Mouse (Mus musculus) hindbrain, embryonic 12.5 days (tissue): ENCODE measurements around the gene Galntl5. TPM values are rescaled to one million over a fixed set of nuclear protein-coding genes. Genes with fewer than 3 reads are reported as not detected.
"Not testable (repeated sequence)": the region's sequence is repeated elsewhere in the genome, so short reads cannot be mapped to it uniquely, and the experiment has no call there.

Source experiments
- ATAC-seq: fragments of 200-750 bp; cut with Nextera tagmentation; 2 replicates; pipeline ENCODE4 v1.8.0; 2017; ENCODE audit warnings: moderate TSS enrichment; ENCODE audit not compliant: low FRiP score
- H3K27ac ChIP-seq: fragments of 300-500 bp; sonication (generic); 2 replicates; pipeline ENCODE4 v1.5.1; 2016; ENCODE audit warnings: mild to moderate bottlenecking
- H3K27me3 ChIP-seq: fragments of 300-500 bp; sonication (generic); 2 replicates; pipeline ENCODE4 v1.6.1; 2016; ENCODE audit warnings: mild to moderate bottlenecking
- H3K36me3 ChIP-seq: fragments of 300-500 bp; sonication (generic); 2 replicates; pipeline ENCODE4 v1.6.1; 2016; ENCODE audit warnings: mild to moderate bottlenecking
- H3K4me1 ChIP-seq: fragments of 300-500 bp; sonication (generic); 2 replicates; pipeline ENCODE4 v1.6.1; 2016
- H3K4me2 ChIP-seq: fragments of 300-500 bp; sonication (generic); replicated peaks from 2 replicates; pipeline ENCODE4 v1.6.1; 2016; ENCODE audit warnings: mild to moderate bottlenecking
- H3K4me3 ChIP-seq: fragments of 300-500 bp; sonication (generic); 2 replicates; pipeline ENCODE4 v1.5.1; 2016; ENCODE audit warnings: mild to moderate bottlenecking
- H3K9ac ChIP-seq: fragments of 300-500 bp; sonication (generic); 2 replicates; pipeline ENCODE4 v1.6.1; 2016; ENCODE audit warnings: mild to moderate bottlenecking, moderate library complexity
- H3K9me3 ChIP-seq: fragments of 300-500 bp; sonication (generic); replicated peaks from 2 replicates; pipeline ENCODE4 v1.6.1; 2016; ENCODE audit warnings: mild to moderate bottlenecking
- WGBS: fragments of 180-500 bp; shearing (Covaris S2); methylation state at CpG from one replicate; pipeline ENCODE4 v1.1.7; 2016; 5-methylcytosine and 5-hydroxymethylcytosine counted together
- polyA plus RNA-seq: library from polyadenylated mRNA; unstranded; fragments of >200 nt; fragmentation: Nextera tagmentation; extraction: Ambion mirVana; gene quantifications from 2 replicates; pipeline ENCODE4 v1.2.1, GENCODE M21; 2016

The Galntl5 gene
- polyA plus RNA-seq, 1 experiment from 2014 or later: not detected

GRCm38 (mm10) chr5:25165102-25165788 lies 16.0 kb upstream of the Galntl5 start:
- Histone ChIP-seq H3K9ac (no peak overlapping the region), H3K27ac (no peak overlapping the region), H3K36me3 (no peaks in the 10 kb centered on the region), H3K27me3 (no peaks in the 10 kb centered on the region; the same call in 1 of the 2 replicates), H3K4me2 (no peak overlapping the region), H3K4me1 (no peaks in the 10 kb centered on the region), H3K4me3 (no peak overlapping the region), H3K9me3 (no peaks in the 10 kb centered on the region)
- WGBS: 85% methylated on average over 4 of the region's 4 CpGs
- no peak for ATAC-seq

- Histone ChIP-seq H3K27me3 (no peaks in the 10 kb centered on the region; the same call in 1 of the 2 replicates), H3K4me3 (no peak overlapping the region), H3K9ac (no peak overlapping the region), H3K4me1 (no peaks in the 10 kb centered on the region), H3K27ac (no peak overlapping the region), H3K36me3 (no peaks in the 10 kb centered on the region), H3K4me2 (no peak overlapping the region), H3K9me3 (no peaks in the 10 kb centered on the region)
- ATAC-seq: no peak
- WGBS: 85% methylated on average over 3 of the region's 3 CpGs
Observed at GRCm38 (mm10) chr5:25165789-25166135, 15.5 kb upstream of the Galntl5 start.

GRCm38 (mm10) chr5:25166665-25167064 lies 14.6 kb upstream of the Galntl5 start:
- H3K9ac ChIP-seq: no peak overlapping the region
- H3K4me1 ChIP-seq: no peaks in the 10 kb centered on the region
- no peak overlapping the region for H3K4me2 ChIP-seq
- no peaks in the 10 kb centered on the region; the same call in 1 of the 2 replicates for H3K27me3 ChIP-seq
- no peak for ATAC-seq
- no peak overlapping the region for H3K27ac ChIP-seq
- no peaks in the 10 kb centered on the region for H3K36me3 ChIP-seq
- WGBS: 83% methylated on average over 4 of the region's 4 CpGs
- H3K4me3 ChIP-seq: no peak overlapping the region
- H3K9me3 ChIP-seq: no peaks in the 10 kb centered on the region

- WGBS: 89% methylated on average over 5 of the region's 5 CpGs
- not testable (repeated sequence) for H3K4me3 ChIP-seq, H3K27ac ChIP-seq, H3K36me3 ChIP-seq, H3K27me3 ChIP-seq, H3K9me3 ChIP-seq, H3K4me2 ChIP-seq, H3K4me1 ChIP-seq, H3K9ac ChIP-seq, ATAC-seq
Observed at GRCm38 (mm10) chr5:25177937-25178336, 3.3 kb upstream of the Galntl5 start.

GRCm38 (mm10) chr5:25178543-25178942 lies 2.7 kb upstream of the Galntl5 start:
- not testable (repeated sequence) for H3K36me3 ChIP-seq, H3K9ac ChIP-seq, H3K27ac ChIP-seq, H3K27me3 ChIP-seq, H3K4me1 ChIP-seq, ATAC-seq, H3K4me3 ChIP-seq, H3K9me3 ChIP-seq, H3K4me2 ChIP-seq
- WGBS: 98% methylated on average over 4 of the region's 4 CpGs

GRCm38 (mm10) chr5:25179284-25179683 lies 2.0 kb upstream of the Galntl5 start:
- no peaks in the 10 kb centered on the region; the same call in 1 of the 2 replicates for H3K4me1 ChIP-seq
- H3K9ac ChIP-seq: no peak overlapping the region
- no peak overlapping the region for H3K4me3 ChIP-seq
- H3K36me3 ChIP-seq: no peaks in the 10 kb centered on the region
- 93% methylated on average over 4 of the region's 4 CpGs for WGBS
- no peak overlapping the region for H3K4me2 ChIP-seq
- no peaks in the 10 kb centered on the region for H3K27me3 ChIP-seq
- H3K9me3 ChIP-seq: no peaks in the 10 kb centered on the region
- no peak for ATAC-seq
- no peak overlapping the region for H3K27ac ChIP-seq

GRCm38 (mm10) chr5:25179936-25180488 lies 1.2 kb upstream of the Galntl5 start:
- no peak overlapping the region for H3K9ac ChIP-seq
- no peak overlapping the region for H3K4me2 ChIP-seq
- no peak overlapping the region for H3K4me3 ChIP-seq
- H3K27me3 ChIP-seq: no peaks in the 10 kb centered on the region
- no peaks in the 10 kb centered on the region for H3K9me3 ChIP-seq
- ATAC-seq: no peak
- no peaks in the 10 kb centered on the region; the same call in 1 of the 2 replicates for H3K4me1 ChIP-seq
- no peak overlapping the region for H3K27ac ChIP-seq
- H3K36me3 ChIP-seq: no peaks in the 10 kb centered on the region
- 93% methylated on average over 3 of the region's 3 CpGs for WGBS

GRCm38 (mm10) chr5:25183595-25183994 lies 2.3 kb downstream of the Galntl5 start:
- no peak overlapping the region for H3K9ac ChIP-seq
- no peaks in the 10 kb centered on the region; the same call in 1 of the 2 replicates for H3K4me1 ChIP-seq
- no peaks in the 10 kb centered on the region for H3K36me3 ChIP-seq
- no peak overlapping the region for H3K27ac ChIP-seq
- no peak overlapping the region for H3K4me3 ChIP-seq
- no peak overlapping the region for H3K4me2 ChIP-seq
- no peak for ATAC-seq
- H3K9me3 ChIP-seq: no peaks in the 10 kb centered on the region
- no peaks in the 10 kb centered on the region for H3K27me3 ChIP-seq
- WGBS: 85% methylated on average over 4 of the region's 4 CpGs

- Histone ChIP-seq H3K36me3 (no peaks in the 10 kb centered on the region), H3K9me3 (no peaks in the 10 kb centered on the region), H3K9ac (no peak overlapping the region), H3K4me1 (no peaks in the 10 kb centered on the region; the same call in 1 of the 2 replicates), H3K27me3 (no peaks in the 10 kb centered on the region), H3K4me2 (no peak overlapping the region), H3K27ac (no peak overlapping the region), H3K4me3 (no peak overlapping the region)
- ATAC-seq: no peak
- 57% methylated on average over 2 of the region's 2 CpGs for WGBS
Observed at GRCm38 (mm10) chr5:25184594-25184993, 3.3 kb downstream of the Galntl5 start.

- no peak overlapping the region for H3K27ac ChIP-seq
- no peaks in the 10 kb centered on the region for H3K9me3 ChIP-seq
- no peak for ATAC-seq
- no peak overlapping the region for H3K9ac ChIP-seq
- no peak overlapping the region for H3K4me2 ChIP-seq
- H3K36me3 ChIP-seq: no peaks in the 10 kb centered on the region
- H3K27me3 ChIP-seq: no peaks in the 10 kb centered on the region
- no peak overlapping the region for H3K4me3 ChIP-seq
- no peaks in the 10 kb centered on the region for H3K4me1 ChIP-seq
Observed at GRCm38 (mm10) chr5:25187727-25188126, 6.5 kb downstream of the Galntl5 start.

GRCm38 (mm10) chr5:25188802-25189201 lies 7.5 kb downstream of the Galntl5 start:
- Histone ChIP-seq H3K9ac (no peak overlapping the region), H3K4me1 (no peaks in the 10 kb centered on the region), H3K27ac (no peak overlapping the region), H3K27me3 (no peaks in the 10 kb centered on the region), H3K9me3 (no peaks in the 10 kb centered on the region), H3K4me3 (no peak overlapping the region), H3K36me3 (no peaks in the 10 kb centered on the region), H3K4me2 (no peak overlapping the region)
- ATAC-seq: no peak
- WGBS: 38% methylated on average over 1 of the region's 1 CpGs

- Histone ChIP-seq H3K9me3 (no peaks in the 10 kb centered on the region), H3K4me2 (no peak overlapping the region), H3K27me3 (no peaks in the 10 kb centered on the region), H3K27ac (no peak overlapping the region), H3K9ac (no peak overlapping the region), H3K36me3 (no peaks in the 10 kb centered on the region), H3K4me1 (no peaks in the 10 kb centered on the region), H3K4me3 (no peak overlapping the region)
- ATAC-seq: no peak
- 79% methylated on average over 2 of the region's 2 CpGs for WGBS
Observed at GRCm38 (mm10) chr5:25190521-25190920, 9.3 kb downstream of the Galntl5 start.

GRCm38 (mm10) chr5:25211872-25212271 lies 30.6 kb downstream of the Galntl5 start:
- WGBS: 91% methylated on average over 1 of the region's 1 CpGs
- Histone ChIP-seq H3K27ac (no peak overlapping the region), H3K27me3 (no peaks in the 10 kb centered on the region), H3K9ac (no peak overlapping the region), H3K4me2 (no peak overlapping the region), H3K36me3 (no peaks in the 10 kb centered on the region), H3K4me3 (no peak overlapping the region), H3K9me3 (no peaks in the 10 kb centered on the region), H3K4me1 (no peaks in the 10 kb centered on the region)
- ATAC-seq: no peak
